Mouse (Mus musculus) kidney, embryonic 14.5 days (tissue): ENCODE measurements around the gene Epn1. TPM values are rescaled to one million over a fixed set of nuclear protein-coding genes. Genes with fewer than 3 reads are reported as not detected.

Source experiments
- ATAC-seq: fragments of 200-750 bp; cut with Nextera tagmentation; 2 replicates; pipeline ENCODE4 v1.8.0; 2017; ENCODE audit warnings: moderate number of reproducible peaks, mild to moderate bottlenecking, moderate TSS enrichment, moderate library complexity; ENCODE audit not compliant: low FRiP score, low TSS enrichment
- H3K27ac ChIP-seq: fragments of 300-500 bp; sonication (generic); 2 replicates; pipeline ENCODE4 v1.5.1; 2014; ENCODE audit warnings: low read depth, mild to moderate bottlenecking, low read length, moderate library complexity, mixed read lengths
- H3K27me3 ChIP-seq: fragments of 300-500 bp; sonication (generic); 2 replicates; pipeline ENCODE4 v1.6.1; 2014; ENCODE audit warnings: mild to moderate bottlenecking, low read length; ENCODE audit not compliant: control insufficient read depth, insufficient read depth
- H3K36me3 ChIP-seq: fragments of 300-500 bp; sonication (generic); 2 replicates; pipeline ENCODE4 v1.6.1; 2014; ENCODE audit warnings: low read length, mixed read lengths; ENCODE audit not compliant: control insufficient read depth, insufficient read depth
- H3K4me1 ChIP-seq: fragments of 300-500 bp; sonication (generic); 2 replicates; pipeline ENCODE4 v1.6.1; 2014; ENCODE audit warnings: low read length, mixed read lengths; ENCODE audit not compliant: control insufficient read depth, insufficient read depth
- H3K4me2 ChIP-seq: fragments of 300-500 bp; sonication (generic); replicated peaks from 2 replicates; pipeline ENCODE4 v1.6.1; 2014; ENCODE audit warnings: low read depth, mild to moderate bottlenecking, low read length
- H3K4me3 ChIP-seq: fragments of 300-500 bp; sonication (generic); 2 replicates; pipeline ENCODE4 v1.5.1; 2014; ENCODE audit warnings: mild to moderate bottlenecking, low read length
- H3K9ac ChIP-seq: fragments of 300-500 bp; sonication (generic); 2 replicates; pipeline ENCODE4 v1.6.1; 2014; ENCODE audit warnings: low read depth, mild to moderate bottlenecking, low read length, moderate library complexity
- H3K9me3 ChIP-seq: fragments of 300-500 bp; sonication (generic); 2 replicates; pipeline ENCODE4 v1.6.1; 2016; ENCODE audit warnings: low read length; ENCODE audit not compliant: control insufficient read depth
- WGBS: fragments of 180-500 bp; shearing (Covaris S2); extraction: QIAGEN DNeasy Blood & Tissue Kit; methylation state at CpG from one replicate; pipeline ENCODE4 v1.1.7; 2014; 5-methylcytosine and 5-hydroxymethylcytosine counted together
- microRNA-seq: library from miRNA; unstranded; fragments of <30 nt; microRNA quantifications from one replicate; pipeline ENCODE4, GENCODE M21; 2016
- polyA plus RNA-seq: library from polyadenylated mRNA; unstranded; fragments of >200 nt; fragmentation: Nextera tagmentation; extraction: Ambion mirVana; gene quantifications from 2 replicates; pipeline ENCODE4 v1.2.1, GENCODE M21; 2014

Gene Epn1
- polyA plus RNA-seq, 1 experiment from 2014 or later = 63.8 TPM

DNA sequence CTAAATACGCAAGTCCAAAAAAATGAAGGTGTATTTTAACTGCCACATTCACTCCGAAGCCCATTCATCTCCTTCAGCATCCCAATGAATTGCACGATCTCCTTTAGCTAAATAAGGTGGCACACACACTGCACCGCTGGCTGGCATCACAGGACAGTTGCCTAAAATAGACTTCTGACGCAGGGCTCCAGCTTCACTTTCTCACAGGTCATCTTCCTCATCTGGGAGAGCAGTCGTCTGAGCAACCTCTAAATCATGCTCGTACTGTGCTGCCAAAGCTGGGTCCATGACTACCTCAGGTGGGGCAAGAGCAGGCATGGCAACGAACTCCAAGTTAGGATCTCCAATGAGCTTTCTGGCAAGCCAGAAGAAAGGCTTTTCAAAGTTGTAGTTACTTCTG lies 45.0 kb downstream of the Epn1 start:
- Histone ChIP-seq H3K4me2 (no peak overlapping the region), H3K27ac (no peak overlapping the region), H3K4me1 (no peaks in the 10 kb centered on the region), H3K9me3 (no peaks in the 10 kb centered on the region), H3K27me3 (no peaks in the 10 kb centered on the region), H3K36me3 (no peaks in the 10 kb centered on the region), H3K9ac (no peak overlapping the region), H3K4me3 (no peak overlapping the region)
- WGBS = 90% methylated on average over 8 of the region's 8 CpGs
- no peak for ATAC-seq

DNA sequence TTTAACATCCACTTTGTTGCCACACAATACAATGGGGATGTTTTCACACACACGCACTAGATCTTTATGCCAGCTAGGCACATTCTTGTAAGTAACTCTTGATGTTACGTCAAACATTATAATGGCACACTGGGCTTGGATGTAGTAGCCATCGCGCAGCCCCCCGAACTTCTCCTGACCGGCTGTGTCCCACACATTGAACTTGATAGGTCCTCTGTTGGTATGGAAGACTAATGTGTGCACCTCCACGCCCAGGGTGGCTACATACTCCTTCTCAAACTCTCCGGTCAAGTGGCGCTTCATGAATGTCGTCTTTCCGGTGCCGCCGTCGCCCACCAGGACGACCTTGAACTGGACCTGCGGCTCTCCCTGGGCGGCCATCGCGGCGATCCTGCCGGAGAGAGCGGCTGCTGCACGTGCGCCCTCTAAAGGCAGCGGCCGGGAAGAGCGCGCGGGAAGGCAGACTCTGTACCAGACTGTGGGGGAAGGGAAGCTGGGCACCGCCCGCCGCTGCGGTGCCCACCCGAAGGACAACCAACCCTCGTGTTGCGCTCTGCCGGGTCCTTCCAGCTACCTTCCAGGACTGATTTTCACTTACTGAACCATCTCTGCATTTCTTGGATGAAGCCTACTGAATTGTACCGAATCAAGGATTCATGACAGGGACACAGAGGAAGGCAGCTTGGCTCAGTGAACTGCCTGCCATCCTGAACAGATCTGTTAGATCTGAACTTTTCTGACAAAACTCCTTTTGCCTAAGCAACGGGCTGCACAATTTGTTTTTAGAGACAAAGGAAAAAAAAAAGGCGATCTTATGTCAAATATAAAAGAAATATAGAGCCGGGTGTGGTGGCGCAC lies 45.7 kb downstream of the Epn1 start, which contains the start of gene Rasl2-9:
Gene Rasl2-9 (minus strand): TSS at position 402 of the 858 bp plus-strand sequence.
- 18% methylated on average over 42 of the region's 42 CpGs for WGBS
- peak within 1 kb of the TSS; percentile 33 for H3K4me3 ChIP-seq
- peak; percentile 90 for ATAC-seq
- H3K27me3 ChIP-seq = no peaks in the 10 kb centered on the region
- H3K36me3 ChIP-seq = no peaks in the 10 kb centered on the region
- H3K9ac ChIP-seq = peak within 1 kb of the TSS; percentile 9; the same call in 1 of the 2 replicates
- no peak within 1 kb of the TSS for H3K27ac ChIP-seq
- H3K4me2 ChIP-seq = peak within 1 kb of the TSS; percentile 51
- no peaks in the 10 kb centered on the region for H3K9me3 ChIP-seq
- H3K4me1 ChIP-seq = no peaks in the 10 kb centered on the region

Small RNA genes within 50 kb of the gene (microRNA-seq; reads per million reads assigned to microRNA genes)
- gene Gm26217 = not detected

Other genes starting within 250 kb of the Epn1 start
- 0.89 and 1.1 TPM in 2 replicates for gene Shisa7, start 235.5 kb upstream of the Epn1 start, polyA plus RNA-seq
- 4.5 and 8.3 TPM in 2 replicates for gene Isoc2b, start 210.0 kb upstream of the Epn1 start, polyA plus RNA-seq
- gene Isoc2a, start 203.1 kb upstream of the Epn1 start, polyA plus RNA-seq = 0.95 and 1.3 TPM in 2 replicates
- 0.22 TPM in 1 of 2 replicates, not detected in the other for gene Gm36210, start 173.7 kb upstream of the Epn1 start, polyA plus RNA-seq
- gene Zfp628, start 165.0 kb upstream of the Epn1 start, polyA plus RNA-seq = 4.5 and 5.2 TPM in 2 replicates
- gene Nat14, start 158.2 kb upstream of the Epn1 start, polyA plus RNA-seq = 3.1 and 3.6 TPM in 2 replicates
- gene Ssc5d, start 154.4 kb upstream of the Epn1 start, polyA plus RNA-seq = 1.1 and 2.5 TPM in 2 replicates
- gene Sbk2, start 115.8 kb upstream of the Epn1 start, polyA plus RNA-seq = 0.43 TPM in 1 of 2 replicates, not detected in the other
- 0.06 TPM in 1 of 2 replicates, not detected in the other for gene Sbk3, start 109.1 kb upstream of the Epn1 start, polyA plus RNA-seq
- gene Zfp579, start 84.1 kb upstream of the Epn1 start, polyA plus RNA-seq = 36.6 and 41.6 TPM in 2 replicates
- gene Zfp524, start 65.8 kb upstream of the Epn1 start, polyA plus RNA-seq = 11.7 and 12.3 TPM in 2 replicates
- 46.5 and 48.6 TPM in 2 replicates for gene Fiz1, start 65.5 kb upstream of the Epn1 start, polyA plus RNA-seq
- gene Gm44973, start 64.7 kb upstream of the Epn1 start, polyA plus RNA-seq = 1.1 and 3.4 TPM in 2 replicates
- gene Zfp865, start 59.9 kb upstream of the Epn1 start, polyA plus RNA-seq = 9.9 and 10.0 TPM in 2 replicates
- gene Ccdc106, start 59.7 kb upstream of the Epn1 start, polyA plus RNA-seq = 23.2 and 25.5 TPM in 2 replicates
- not detected in 2 replicates for gene 4632433K11Rik, start 46.1 kb upstream of the Epn1 start, polyA plus RNA-seq
- gene Zfp784, start 41.8 kb upstream of the Epn1 start, polyA plus RNA-seq = 3.8 and 5.0 TPM in 2 replicates
- gene Zfp580, start 28.7 kb upstream of the Epn1 start, polyA plus RNA-seq = 43.6 and 56.2 TPM in 2 replicates
- gene U2af2, start 18.1 kb upstream of the Epn1 start, polyA plus RNA-seq = 120 and 148 TPM in 2 replicates
- not detected in 2 replicates for gene Rfpl4, start 36.7 kb downstream of the Epn1 start, polyA plus RNA-seq
- 0.28 and 0.43 TPM in 2 replicates for gene Rasl2-9, start 45.7 kb downstream of the Epn1 start, polyA plus RNA-seq
- not detected in 2 replicates for gene Vmn1r55, start 69.4 kb downstream of the Epn1 start, polyA plus RNA-seq
- gene Vmn1r56, start 116.5 kb downstream of the Epn1 start, polyA plus RNA-seq = not detected in 2 replicates
- not detected in 2 replicates for gene Vmn1r57, start 138.3 kb downstream of the Epn1 start, polyA plus RNA-seq